Mouse (Mus musculus) kidney, postnatal 0 days (tissue): ENCODE results near the gene Mrs2. TPM values are rescaled to one million over a fixed set of nuclear protein-coding genes. Genes with fewer than 3 reads are reported as not detected.
A peak's percentile ranks its signal among the peaks of the same experiment; 100 is the strongest.

Source experiments
- ATAC-seq: fragments of 200-750 bp; cut with Nextera tagmentation; replicated peaks from 2 replicates; pipeline ENCODE4 v1.8.0; 2017; ENCODE audit warnings: low read depth, moderate number of reproducible peaks, moderate TSS enrichment, moderate library complexity; ENCODE audit not compliant: low FRiP score
- DNase-seq: peaks from one replicate; pipeline ENCODE4 v3.0.0-alpha.2; 2016; ENCODE audit warnings: low spot score
- H3K27ac ChIP-seq: fragments of 300-500 bp; sonication (generic); 2 replicates; pipeline ENCODE4 v1.5.1; 2014; ENCODE audit warnings: mild to moderate bottlenecking
- H3K27me3 ChIP-seq: fragments of 300-500 bp; sonication (generic); 2 replicates; pipeline ENCODE4 v1.6.1; 2014; ENCODE audit warnings: low read length, mixed read lengths; ENCODE audit not compliant: insufficient read depth
- H3K36me3 ChIP-seq: fragments of 300-500 bp; sonication (generic); 2 replicates; pipeline ENCODE4 v1.6.1; 2014; ENCODE audit warnings: low read length, mixed read lengths; ENCODE audit not compliant: insufficient read depth
- H3K4me1 ChIP-seq: fragments of 300-500 bp; sonication (generic); replicated peaks from 2 replicates; pipeline ENCODE4 v1.6.1; 2014; ENCODE audit warnings: antibody characterized with exemption, low read length, mixed read lengths; ENCODE audit not compliant: insufficient read depth
- H3K4me2 ChIP-seq: fragments of 300-500 bp; sonication (generic); 2 replicates; pipeline ENCODE4 v1.6.1; 2014; ENCODE audit warnings: mild to moderate bottlenecking, low read length, moderate library complexity, mixed read lengths
- H3K4me3 ChIP-seq: fragments of 300-500 bp; sonication (generic); replicated peaks from 2 replicates; pipeline ENCODE4 v1.5.1; 2014; ENCODE audit warnings: low read depth, low read length
- H3K9ac ChIP-seq: fragments of 300-500 bp; sonication (generic); 2 replicates; pipeline ENCODE4 v1.6.1; 2014; ENCODE audit warnings: low read depth, low read length
- H3K9me3 ChIP-seq: fragments of 300-500 bp; sonication (generic); replicated peaks from 2 replicates; pipeline ENCODE4 v1.6.1; 2016; ENCODE audit warnings: low read length, inconsistent platforms, mixed read lengths
- CTCF ChIP-seq: IDR thresholded peaks from 2 replicates; pipeline ENCODE4 v1.5.1; 2016; ENCODE audit warnings: antibody characterized with exemption, low read depth, mild to moderate bottlenecking, moderate library complexity
- WGBS: fragments of 180-500 bp; shearing (Covaris S2); extraction: QIAGEN DNeasy Blood & Tissue Kit; methylation state at CpG from one replicate; pipeline ENCODE4 v1.1.7; 2014; 5-methylcytosine and 5-hydroxymethylcytosine counted together
- polyA plus RNA-seq: library from polyadenylated mRNA; unstranded; fragments of >200 nt; fragmentation: Nextera tagmentation; extraction: Ambion mirVana; gene quantifications from 2 replicates; pipeline ENCODE4 v1.2.1, GENCODE M21; 2015

The Mrs2 gene
- polyA plus RNA-seq, 1 experiment from 2014 or later = 13.7 TPM

DNA sequence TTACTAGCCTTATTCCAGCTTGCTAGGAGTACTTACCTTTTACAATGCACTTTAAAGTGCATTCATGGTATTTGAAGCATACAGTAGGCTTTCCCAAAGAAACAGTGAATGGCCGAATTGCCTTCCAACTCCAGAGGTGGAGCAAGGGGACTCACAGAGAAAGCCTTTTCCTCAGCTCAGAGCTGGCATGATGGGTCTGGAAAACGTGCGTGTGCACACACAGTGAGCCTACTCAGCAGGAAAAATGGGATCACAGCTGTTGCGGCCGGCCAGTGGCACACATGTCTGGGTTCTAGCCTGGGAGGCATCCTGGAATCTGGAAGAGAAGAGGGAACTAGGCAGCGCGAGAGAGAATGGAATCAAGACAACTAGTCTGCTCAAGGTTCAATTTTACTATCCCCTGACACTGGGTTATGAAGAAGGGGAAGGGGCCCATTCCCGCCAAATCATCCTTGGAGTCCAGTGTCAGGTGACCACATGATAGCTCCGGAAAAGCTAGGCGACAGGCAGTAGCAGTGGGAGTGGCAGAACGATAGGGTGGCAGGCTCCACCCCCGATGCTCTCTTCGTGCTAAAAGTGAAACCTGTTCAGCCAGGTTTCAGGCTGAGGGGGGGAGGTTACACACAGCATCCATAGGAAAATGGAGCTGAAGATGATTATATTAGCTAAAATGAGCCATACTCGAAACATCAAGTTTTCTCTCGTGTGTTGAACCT lies 54.9 kb downstream of the Mrs2 start:
- DNase-seq (peak; percentile 22), ATAC-seq (no peak)
- no peak overlapping the region for H3K27ac ChIP-seq
- H3K36me3 ChIP-seq = no peaks in the 10 kb centered on the region
- no peaks in the 10 kb centered on the region for H3K9me3 ChIP-seq
- no peak for TF ChIP-seq CTCF
- 0 out of 2 replicates have a peak overlapping the region, but pooled peaks have one; percentile 15 for H3K9ac ChIP-seq
- no peaks in the 10 kb centered on the region for H3K4me1 ChIP-seq
- no peaks in the 10 kb centered on the region for H3K27me3 ChIP-seq
- H3K4me3 ChIP-seq = peak overlapping the region; percentile 20
- H3K4me2 ChIP-seq = peak overlapping the region; percentile 53
- WGBS = 13% methylated on average over 15 of the region's 15 CpGs

DNA sequence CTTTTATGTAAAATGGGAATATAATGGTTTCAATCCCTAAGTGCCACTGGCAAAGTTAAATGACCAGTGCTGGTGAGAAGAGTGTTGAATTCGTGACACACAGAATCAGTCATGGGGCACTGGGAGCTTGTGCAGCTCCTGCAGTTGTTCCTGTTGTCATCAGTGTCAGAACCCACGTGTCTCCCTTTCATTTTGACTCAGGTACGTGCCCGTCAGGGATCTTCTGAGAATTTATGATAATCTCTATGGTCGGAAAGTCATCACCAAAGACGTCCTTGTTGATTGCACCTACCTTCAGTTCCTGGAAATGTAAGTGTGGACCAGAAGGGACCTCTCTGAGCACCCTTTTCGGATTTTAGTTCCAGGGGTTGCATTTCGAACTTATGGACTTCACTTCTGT lies 58.1 kb downstream of the Mrs2 start:
- 88% methylated on average over 8 of the region's 8 CpGs for WGBS
- no peaks in the 10 kb centered on the region for H3K36me3 ChIP-seq
- H3K27me3 ChIP-seq = no peaks in the 10 kb centered on the region
- no peak for TF ChIP-seq CTCF
- ATAC-seq = no peak
- H3K4me3 ChIP-seq = no peak overlapping the region
- H3K27ac ChIP-seq = no peak overlapping the region
- no peaks in the 10 kb centered on the region for H3K9me3 ChIP-seq
- DNase-seq = no peak
- no peaks in the 10 kb centered on the region for H3K4me1 ChIP-seq
- H3K4me2 ChIP-seq = no peak overlapping the region
- H3K9ac ChIP-seq = no peak overlapping the region

DNA sequence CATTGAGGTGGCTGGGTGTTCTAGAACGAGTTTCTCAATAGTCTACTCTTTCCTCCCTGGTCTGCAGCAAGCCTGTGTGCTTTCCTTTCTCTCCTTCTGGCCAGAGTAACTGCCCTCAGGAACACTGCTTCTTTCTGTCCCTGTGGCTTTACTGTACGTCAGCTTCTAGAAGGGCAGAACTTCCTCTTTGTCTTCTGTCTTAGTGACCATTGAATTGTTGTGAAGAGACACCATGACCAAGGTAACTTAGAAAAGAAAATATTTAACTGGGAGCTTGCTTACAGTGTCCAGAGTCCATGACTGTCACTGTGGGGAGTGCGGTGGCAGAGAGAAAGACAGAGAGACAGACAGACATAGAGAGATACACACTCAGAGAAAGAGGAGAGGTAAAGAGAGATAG lies 60.1 kb downstream of the Mrs2 start:
- H3K27ac ChIP-seq = no peak overlapping the region; the same call in 1 of the 2 replicates
- no peak for TF ChIP-seq CTCF
- no peaks in the 10 kb centered on the region for H3K4me1 ChIP-seq
- H3K9ac ChIP-seq = no peak overlapping the region
- no peak overlapping the region for H3K4me3 ChIP-seq
- ATAC-seq = peak; percentile 59; the same call in 1 of the 2 replicates
- H3K27me3 ChIP-seq = no peaks in the 10 kb centered on the region
- no peaks in the 10 kb centered on the region for H3K9me3 ChIP-seq
- 70% methylated on average over 3 of the region's 3 CpGs for WGBS
- H3K36me3 ChIP-seq = no peaks in the 10 kb centered on the region
- no peak for DNase-seq
- H3K4me2 ChIP-seq = no peak overlapping the region

DNA sequence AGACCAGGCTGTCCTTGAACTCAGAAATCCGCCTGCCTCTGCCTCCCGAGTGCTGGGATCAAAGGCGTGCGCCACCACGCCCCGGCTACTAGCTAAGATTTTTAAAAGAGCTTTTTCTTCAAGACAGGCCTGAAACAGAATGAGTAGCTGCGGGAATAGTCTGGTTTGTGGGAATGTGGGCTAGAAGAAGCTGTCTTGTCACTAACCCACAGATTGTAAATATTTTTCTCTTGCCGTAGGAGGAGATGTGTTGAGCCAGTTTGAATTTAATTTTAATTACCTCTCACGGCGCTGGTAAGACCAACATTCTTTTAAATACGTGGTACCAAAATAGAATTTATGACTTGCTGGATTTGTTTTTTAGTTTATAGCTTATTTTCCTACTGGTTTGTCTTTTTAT lies 61.5 kb downstream of the Mrs2 start:
- no peak overlapping the region for H3K9ac ChIP-seq
- no peaks in the 10 kb centered on the region for H3K27me3 ChIP-seq
- TF ChIP-seq CTCF = no peak
- WGBS = 79% methylated on average over 11 of the region's 11 CpGs
- no peaks in the 10 kb centered on the region for H3K4me1 ChIP-seq
- H3K36me3 ChIP-seq = no peaks in the 10 kb centered on the region
- no peak overlapping the region for H3K27ac ChIP-seq
- no peaks in the 10 kb centered on the region for H3K9me3 ChIP-seq
- H3K4me2 ChIP-seq = no peak overlapping the region
- ATAC-seq (no peak), DNase-seq (no peak)
- H3K4me3 ChIP-seq = no peak overlapping the region

DNA sequence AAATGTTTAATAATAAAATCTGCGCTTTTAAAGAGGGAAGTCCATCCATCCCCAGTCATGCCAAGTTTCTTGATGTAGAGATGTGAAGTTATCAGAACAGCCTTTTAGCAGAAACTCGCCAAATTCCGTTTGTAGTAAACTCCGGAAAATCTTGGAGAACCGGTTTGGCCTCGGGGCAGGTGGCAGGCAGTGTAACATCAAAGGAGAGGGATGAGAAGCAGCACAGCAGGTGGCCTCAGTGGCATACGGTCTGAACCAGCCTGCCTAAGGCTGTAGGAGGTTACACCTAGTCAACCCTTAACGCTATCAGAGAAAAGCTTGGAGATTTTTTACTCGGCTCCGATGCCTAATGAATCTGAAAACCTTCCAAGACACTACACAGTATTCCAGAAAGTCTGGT lies 64.7 kb downstream of the Mrs2 start:
- H3K4me3 ChIP-seq = no peak overlapping the region
- TF ChIP-seq CTCF = no peak
- H3K4me1 ChIP-seq = no peaks in the 10 kb centered on the region
- H3K9ac ChIP-seq = no peak overlapping the region
- WGBS = 16% methylated on average over 10 of the region's 10 CpGs
- H3K27me3 ChIP-seq = no peaks in the 10 kb centered on the region
- no peak for DNase-seq
- no peaks in the 10 kb centered on the region for H3K36me3 ChIP-seq
- no peaks in the 10 kb centered on the region for H3K9me3 ChIP-seq
- no peak overlapping the region for H3K4me2 ChIP-seq
- ATAC-seq = no peak
- H3K27ac ChIP-seq = no peak overlapping the region

DNA sequence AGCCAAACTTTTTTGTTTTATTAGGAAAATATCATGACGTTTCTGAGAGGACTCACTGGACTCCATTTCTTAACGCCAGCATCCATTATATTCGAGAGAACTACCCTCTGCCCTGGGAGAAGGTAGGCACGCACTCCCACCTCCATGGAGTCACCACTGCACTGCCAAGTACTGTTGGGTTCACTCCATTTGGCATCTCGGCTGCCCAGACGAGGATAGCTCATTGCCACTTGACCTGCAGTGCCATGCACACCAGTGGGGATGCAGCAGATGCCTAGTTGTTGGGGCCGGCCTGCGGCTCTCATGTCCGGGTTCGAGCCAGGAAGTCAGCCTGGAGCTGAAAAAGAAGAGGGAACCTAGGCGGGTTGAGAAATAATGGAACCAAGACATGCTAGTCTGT lies 65.1 kb downstream of the Mrs2 start:
- 46% methylated on average over 11 of the region's 11 CpGs for WGBS
- no peak overlapping the region for H3K27ac ChIP-seq

DNA sequence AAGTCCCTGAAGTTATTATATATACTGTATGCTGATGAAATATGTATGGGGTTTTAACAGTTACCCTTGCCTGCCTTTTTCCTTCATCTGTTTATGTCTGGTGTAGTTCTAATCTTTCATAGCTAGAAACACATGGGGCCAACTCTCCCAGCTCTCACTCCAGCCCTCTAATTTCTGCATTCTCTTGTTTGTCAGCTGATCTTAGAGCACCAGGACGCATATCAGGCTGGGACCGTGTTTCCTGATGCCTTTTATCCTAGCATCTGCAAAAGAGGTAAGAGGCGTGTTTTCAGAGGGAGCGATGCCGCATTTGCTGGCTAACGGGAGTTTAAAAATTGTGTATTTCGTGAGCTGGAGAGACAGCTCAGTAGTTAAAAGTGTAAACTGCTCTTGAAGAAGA lies 67.5 kb downstream of the Mrs2 start:
- no peak overlapping the region for H3K27ac ChIP-seq
- no peaks in the 10 kb centered on the region for H3K9me3 ChIP-seq
- H3K4me2 ChIP-seq = no peak overlapping the region
- DNase-seq (no peak), ATAC-seq (no peak)
- H3K4me3 ChIP-seq = no peak overlapping the region
- no peak for TF ChIP-seq CTCF
- H3K27me3 ChIP-seq = no peaks in the 10 kb centered on the region
- no peaks in the 10 kb centered on the region for H3K4me1 ChIP-seq
- H3K36me3 ChIP-seq = no peaks in the 10 kb centered on the region
- no peak overlapping the region for H3K9ac ChIP-seq
- WGBS = 74% methylated on average over 7 of the region's 7 CpGs

More for the DNA sequence above, 65.1 kb downstream of the Mrs2 start:
- Histone ChIP-seq H3K9ac (no peak overlapping the region), H3K4me2 (no peak overlapping the region), H3K4me1 (no peaks in the 10 kb centered on the region), H3K9me3 (no peaks in the 10 kb centered on the region), H3K4me3 (no peak overlapping the region), H3K27me3 (no peaks in the 10 kb centered on the region), H3K36me3 (no peaks in the 10 kb centered on the region)
- DNase-seq (no peak), ATAC-seq (no peak)
- no peak for TF ChIP-seq CTCF
